Mouse (Mus musculus): ENCODE measurements around the gene Drd5. TPM values are rescaled to one million over a fixed set of nuclear protein-coding genes. Genes with fewer than 3 reads are reported as not detected.

Gene Drd5
- polyA plus RNA-seq, 1 experiment = not detected

GRCm38 (mm10) chr5:38334582-38334981, 15.4 kb downstream of the Drd5 start:
- Histone ChIP-seq H3K27me3 (ENCODE audit: control insufficient read depth, insufficient read depth, low read length, poor library complexity, severe bottlenecking) (no peaks in the 10 kb centered on the region; the same call in 1 of the 2 replicates), H3K9me3 (replicated peaks; ENCODE audit: control insufficient read depth, insufficient read depth, low read length, poor library complexity, severe bottlenecking) (no peaks in the 10 kb centered on the region), H3K4me3 (ENCODE audit: low read depth, low read length) (no peak overlapping the region), H3K36me3 (ENCODE audit: control insufficient read depth, insufficient read depth, low read length, poor library complexity, severe bottlenecking) (no peaks in the 10 kb centered on the region), H3K27ac (ENCODE audit: insufficient read depth, low read length) (no peak overlapping the region), H3K4me1 (ENCODE audit: control insufficient read depth, insufficient read depth, low read length) (no peaks in the 10 kb centered on the region), H3K9ac (ENCODE audit: low read depth, poor library complexity, severe bottlenecking) (no peak overlapping the region)
- TF ChIP-seq EP300 (IDR thresholded peaks at IDR 0.05; ENCODE audit: insufficient read depth, low read depth, low read length) = no peak

GRCm38 (mm10) chr5:38343101-38343500, 23.9 kb downstream of the Drd5 start:
- Histone ChIP-seq H3K4me3 (ENCODE audit: low read depth, low read length) (no peak overlapping the region), H3K36me3 (ENCODE audit: control insufficient read depth, insufficient read depth, low read length, poor library complexity, severe bottlenecking) (no peaks in the 10 kb centered on the region), H3K9me3 (replicated peaks; ENCODE audit: control insufficient read depth, insufficient read depth, low read length, poor library complexity, severe bottlenecking) (no peaks in the 10 kb centered on the region), H3K4me1 (ENCODE audit: control insufficient read depth, insufficient read depth, low read length) (no peaks in the 10 kb centered on the region), H3K27me3 (ENCODE audit: control insufficient read depth, insufficient read depth, low read length, poor library complexity, severe bottlenecking) (no peaks in the 10 kb centered on the region), H3K9ac (ENCODE audit: low read depth, poor library complexity, severe bottlenecking) (no peak overlapping the region), H3K27ac (ENCODE audit: insufficient read depth, low read length) (no peak overlapping the region)
- TF ChIP-seq POLR2A (IDR thresholded peaks at IDR 0.05; ENCODE audit: insufficient read depth, low read length) (no peak), CTCF (IDR thresholded peaks at IDR 0.05; ENCODE audit: low read depth, low read length) (no peak), EP300 (IDR thresholded peaks at IDR 0.05; ENCODE audit: insufficient read depth, low read depth, low read length) (no peak)

GRCm38 (mm10) chr5:38346646-38347432, 27.7 kb downstream of the Drd5 start:
- H3K9me3 ChIP-seq (replicated peaks; ENCODE audit: control insufficient read depth, insufficient read depth, low read length, poor library complexity, severe bottlenecking) = no peaks in the 10 kb centered on the region
- no peaks in the 10 kb centered on the region for H3K36me3 ChIP-seq (ENCODE audit: control insufficient read depth, insufficient read depth, low read length, poor library complexity, severe bottlenecking)
- H3K27ac ChIP-seq (ENCODE audit: insufficient read depth, low read length) = no peak overlapping the region
- H3K27me3 ChIP-seq (ENCODE audit: control insufficient read depth, insufficient read depth, low read length, poor library complexity, severe bottlenecking) = no peaks in the 10 kb centered on the region
- H3K4me3 ChIP-seq (ENCODE audit: low read depth, low read length) = no peak overlapping the region
- H3K9ac ChIP-seq (ENCODE audit: low read depth, poor library complexity, severe bottlenecking) = no peak overlapping the region
- TF ChIP-seq EP300 (IDR thresholded peaks at IDR 0.05; ENCODE audit: insufficient read depth, low read depth, low read length) (no peak), CTCF (IDR thresholded peaks at IDR 0.05; ENCODE audit: low read depth, low read length) (no peak), POLR2A (IDR thresholded peaks at IDR 0.05; ENCODE audit: insufficient read depth, low read length) (no peak)
- no peaks in the 10 kb centered on the region for H3K4me1 ChIP-seq (ENCODE audit: control insufficient read depth, insufficient read depth, low read length)

GRCm38 (mm10) chr5:38350351-38350929, 31.3 kb downstream of the Drd5 start:
- Histone ChIP-seq H3K4me1 (ENCODE audit: control insufficient read depth, insufficient read depth, low read length) (no peaks in the 10 kb centered on the region), H3K27me3 (ENCODE audit: control insufficient read depth, insufficient read depth, low read length, poor library complexity, severe bottlenecking) (no peaks in the 10 kb centered on the region), H3K27ac (ENCODE audit: insufficient read depth, low read length) (no peak overlapping the region), H3K9ac (ENCODE audit: low read depth, poor library complexity, severe bottlenecking) (no peak overlapping the region), H3K36me3 (ENCODE audit: control insufficient read depth, insufficient read depth, low read length, poor library complexity, severe bottlenecking) (no peaks in the 10 kb centered on the region), H3K4me3 (ENCODE audit: low read depth, low read length) (no peak overlapping the region), H3K9me3 (replicated peaks; ENCODE audit: control insufficient read depth, insufficient read depth, low read length, poor library complexity, severe bottlenecking) (no peaks in the 10 kb centered on the region)
- TF ChIP-seq EP300 (IDR thresholded peaks at IDR 0.05; ENCODE audit: insufficient read depth, low read depth, low read length) = no peak
- TF ChIP-seq CTCF (IDR thresholded peaks at IDR 0.05; ENCODE audit: low read depth, low read length) = no peak
- TF ChIP-seq POLR2A (IDR thresholded peaks at IDR 0.05; ENCODE audit: insufficient read depth, low read length) = no peak

- H3K9me3 ChIP-seq (replicated peaks; ENCODE audit: control insufficient read depth, insufficient read depth, low read length, poor library complexity, severe bottlenecking) = no peaks in the 10 kb centered on the region
- TF ChIP-seq POLR2A (IDR thresholded peaks at IDR 0.05; ENCODE audit: insufficient read depth, low read length) (no peak), CTCF (IDR thresholded peaks at IDR 0.05; ENCODE audit: low read depth, low read length) (no peak), EP300 (IDR thresholded peaks at IDR 0.05; ENCODE audit: insufficient read depth, low read depth, low read length) (no peak)
- no peaks in the 10 kb centered on the region for H3K36me3 ChIP-seq (ENCODE audit: control insufficient read depth, insufficient read depth, low read length, poor library complexity, severe bottlenecking)
- H3K9ac ChIP-seq (ENCODE audit: low read depth, poor library complexity, severe bottlenecking) = no peak overlapping the region
- no peaks in the 10 kb centered on the region for H3K4me1 ChIP-seq (ENCODE audit: control insufficient read depth, insufficient read depth, low read length)
- H3K27me3 ChIP-seq (ENCODE audit: control insufficient read depth, insufficient read depth, low read length, poor library complexity, severe bottlenecking) = no peaks in the 10 kb centered on the region
- no peak overlapping the region for H3K27ac ChIP-seq (ENCODE audit: insufficient read depth, low read length)
- H3K4me3 ChIP-seq (ENCODE audit: low read depth, low read length) = no peak overlapping the region
Measured at GRCm38 (mm10) chr5:38356927-38357326, 37.8 kb downstream of the Drd5 start.

- Histone ChIP-seq H3K36me3 (ENCODE audit: control insufficient read depth, insufficient read depth, low read length, poor library complexity, severe bottlenecking) (no peaks in the 10 kb centered on the region), H3K9me3 (replicated peaks; ENCODE audit: control insufficient read depth, insufficient read depth, low read length, poor library complexity, severe bottlenecking) (no peaks in the 10 kb centered on the region), H3K4me3 (ENCODE audit: low read depth, low read length) (no peak overlapping the region), H3K9ac (ENCODE audit: low read depth, poor library complexity, severe bottlenecking) (no peak overlapping the region), H3K27ac (ENCODE audit: insufficient read depth, low read length) (no peak overlapping the region), H3K4me1 (ENCODE audit: control insufficient read depth, insufficient read depth, low read length) (no peaks in the 10 kb centered on the region), H3K27me3 (ENCODE audit: control insufficient read depth, insufficient read depth, low read length, poor library complexity, severe bottlenecking) (no peaks in the 10 kb centered on the region)
- TF ChIP-seq CTCF (IDR thresholded peaks at IDR 0.05; ENCODE audit: low read depth, low read length) = no peak
- TF ChIP-seq POLR2A (IDR thresholded peaks at IDR 0.05; ENCODE audit: insufficient read depth, low read length) = no peak
- TF ChIP-seq EP300 (IDR thresholded peaks at IDR 0.05; ENCODE audit: insufficient read depth, low read depth, low read length) = no peak
Measured at GRCm38 (mm10) chr5:38359716-38360115, 40.5 kb downstream of the Drd5 start.

Data from ES-Bruce4 (cell line).